Mouse (Mus musculus) erythroblast, embryonic 14.5 days (primary cell): Measurements from ENCODE around the gene Flnb. TPM values are rescaled to one million over a fixed set of nuclear protein-coding genes. Genes with fewer than 3 reads are reported as not detected.

Experiments
- H3K27me3 ChIP-seq: 2 replicates; pipeline ENCODE4 v1.6.1; 2012; ENCODE audit warnings: inconsistent platforms; ENCODE audit not compliant: control insufficient read depth
- H3K36me3 ChIP-seq: 2 replicates; pipeline ENCODE4 v1.6.1; 2012; ENCODE audit warnings: mild to moderate bottlenecking, inconsistent platforms; ENCODE audit not compliant: control insufficient read depth
- H3K4me1 ChIP-seq: 2 replicates; pipeline ENCODE4 v1.6.1; 2012; ENCODE audit warnings: inconsistent platforms; ENCODE audit not compliant: control insufficient read depth
- H3K4me3 ChIP-seq: replicated peaks from 2 replicates; pipeline ENCODE3; 2012; ENCODE audit warnings: moderate library complexity, mild to moderate bottlenecking, inconsistent platforms
- H3K9me3 ChIP-seq: 2 replicates; pipeline ENCODE4 v1.6.1; 2012; ENCODE audit warnings: low read length, inconsistent platforms, mixed read lengths; ENCODE audit not compliant: control insufficient read depth
- GATA1 ChIP-seq: IDR thresholded peaks from 2 replicates; pipeline ENCODE4 v1.6.1; 2012; ENCODE audit warnings: low read length, inconsistent platforms, mixed read lengths
- TAL1 ChIP-seq: IDR thresholded peaks from 3 replicates; pipeline ENCODE4 v1.6.1; 2012; ENCODE audit warnings: low read length, inconsistent platforms, mixed read lengths
- polyA plus RNA-seq: library from polyadenylated mRNA; stranded (reverse); fragments of >175 nt; gene quantifications from 2 replicates; pipeline ENCODE4 v1.2.3, GENCODE M21; 2012

Gene Flnb
- polyA plus RNA-seq, 1 experiment, result 0.02 TPM

DNA sequence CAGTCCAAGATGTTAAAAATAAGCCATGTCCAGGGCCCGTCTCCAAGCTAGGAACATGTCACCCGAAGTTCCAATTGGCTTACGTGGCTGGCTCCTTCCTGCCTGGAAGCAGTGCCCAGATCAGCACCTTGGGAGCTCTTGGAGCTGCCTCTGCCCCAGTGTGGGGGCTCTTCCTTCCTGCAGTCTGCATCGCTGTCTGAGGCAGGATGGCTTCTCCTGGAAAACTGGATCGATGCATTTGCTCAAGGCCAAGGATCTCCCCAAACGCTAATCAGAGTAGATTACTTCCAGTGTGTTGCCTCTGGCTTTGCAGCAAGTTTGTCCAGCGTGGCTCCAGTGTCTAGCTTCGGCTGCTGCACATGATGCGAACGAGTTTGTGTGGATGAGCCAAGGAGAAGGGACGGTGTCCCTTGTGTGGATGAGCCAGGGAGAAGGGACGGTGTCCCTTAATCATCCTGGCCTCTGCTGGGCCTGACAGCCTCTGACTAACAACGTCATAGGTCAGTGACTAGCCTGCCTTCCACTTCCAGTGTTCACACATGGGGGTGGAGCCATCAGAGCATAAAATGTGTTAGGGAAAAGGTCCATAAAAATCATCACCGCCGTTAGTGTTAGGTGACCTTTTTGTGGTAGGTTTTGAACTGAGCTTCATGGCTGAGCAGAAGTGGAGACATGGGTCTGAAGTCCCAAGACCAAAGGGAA, 25.0 kb downstream of the Flnb start:
- no peaks in the 10 kb centered on the region for H3K27me3 ChIP-seq
- TF ChIP-seq TAL1 (no peak), GATA1 (no peak)
- H3K4me3 ChIP-seq, result no peak overlapping the region
- no peaks in the 10 kb centered on the region for H3K9me3 ChIP-seq
- no peaks in the 10 kb centered on the region for H3K4me1 ChIP-seq
- no peaks in the 10 kb centered on the region; the same call in 1 of the 2 replicates for H3K36me3 ChIP-seq

DNA sequence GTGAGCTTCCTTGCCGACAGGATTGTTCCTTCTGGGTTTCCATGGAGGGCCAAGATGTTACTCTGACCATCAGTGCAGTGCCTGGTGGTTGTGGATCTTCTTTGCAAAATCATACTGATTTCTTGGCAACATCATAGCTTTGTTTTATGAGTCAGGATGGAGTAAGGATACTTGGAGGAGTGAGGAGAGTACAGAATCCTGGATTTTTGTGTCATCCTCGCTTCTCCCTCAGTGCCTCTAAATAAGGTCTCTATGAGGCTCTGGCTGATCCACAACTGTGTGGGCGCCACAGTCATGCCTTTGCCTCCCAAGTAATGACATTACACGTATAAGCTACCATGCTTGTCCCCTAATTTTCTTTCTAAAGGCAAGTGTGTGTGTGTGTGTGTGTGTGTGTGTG, 28.9 kb downstream of the Flnb start:
- H3K27me3 ChIP-seq, result no peaks in the 10 kb centered on the region
- H3K9me3 ChIP-seq, result no peaks in the 10 kb centered on the region
- no peaks in the 10 kb centered on the region; the same call in 1 of the 2 replicates for H3K36me3 ChIP-seq
- no peak overlapping the region for H3K4me3 ChIP-seq
- no peaks in the 10 kb centered on the region for H3K4me1 ChIP-seq
- no peak for TF ChIP-seq GATA1
- no peak for TF ChIP-seq TAL1

DNA sequence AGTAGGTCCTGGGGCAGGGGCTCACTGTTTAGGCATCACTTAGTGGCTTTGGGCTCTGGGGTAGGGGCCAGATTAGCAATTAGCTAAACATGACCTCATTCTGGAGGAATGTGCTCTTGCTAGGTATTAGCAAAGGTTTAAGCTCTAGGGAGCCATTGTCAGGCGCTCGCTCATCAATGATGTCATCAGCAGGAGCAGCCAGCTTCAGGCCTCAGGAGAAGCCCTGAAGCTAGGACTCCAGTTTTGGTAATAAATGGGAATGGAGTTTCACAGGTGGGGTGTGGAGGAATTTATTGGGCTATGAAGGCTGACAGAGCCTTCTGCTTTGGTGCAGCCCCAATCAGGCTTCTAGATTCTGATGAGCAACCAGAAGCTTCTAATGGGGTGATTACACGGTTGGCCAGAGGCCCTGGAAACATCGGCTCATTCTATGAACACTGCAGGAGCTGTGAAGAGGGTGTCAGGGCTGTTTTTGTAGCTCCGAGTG, 30.0 kb downstream of the Flnb start:
- Histone ChIP-seq H3K36me3 (no peaks in the 10 kb centered on the region; the same call in 1 of the 2 replicates), H3K9me3 (no peaks in the 10 kb centered on the region), H3K4me1 (no peaks in the 10 kb centered on the region), H3K27me3 (no peaks in the 10 kb centered on the region), H3K4me3 (no peak overlapping the region)
- TF ChIP-seq GATA1, result no peak
- no peak for TF ChIP-seq TAL1

DNA sequence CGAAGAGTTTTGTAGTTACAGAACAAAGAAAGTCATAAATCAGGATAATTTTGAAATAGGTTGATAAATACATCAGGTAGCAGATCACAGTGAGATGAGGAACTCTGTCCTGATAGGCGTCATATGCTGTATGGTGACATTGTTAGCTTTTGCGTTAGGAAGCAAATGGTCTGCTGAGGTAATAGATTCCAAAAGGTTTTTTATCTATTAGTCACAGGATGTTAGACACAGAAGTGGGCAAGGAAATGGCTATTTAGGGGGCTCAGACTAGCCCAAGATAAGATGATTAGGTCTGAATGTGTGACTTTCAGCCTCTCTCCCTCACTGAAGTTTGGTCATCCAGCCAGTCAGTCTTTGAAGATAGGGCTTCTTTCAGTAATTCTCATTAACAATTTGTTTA, 33.2 kb downstream of the Flnb start:
- TF ChIP-seq TAL1 (no peak), GATA1 (no peak)
- Histone ChIP-seq H3K4me3 (no peak overlapping the region), H3K4me1 (no peaks in the 10 kb centered on the region), H3K9me3 (no peaks in the 10 kb centered on the region), H3K27me3 (no peaks in the 10 kb centered on the region), H3K36me3 (no peaks in the 10 kb centered on the region)

DNA sequence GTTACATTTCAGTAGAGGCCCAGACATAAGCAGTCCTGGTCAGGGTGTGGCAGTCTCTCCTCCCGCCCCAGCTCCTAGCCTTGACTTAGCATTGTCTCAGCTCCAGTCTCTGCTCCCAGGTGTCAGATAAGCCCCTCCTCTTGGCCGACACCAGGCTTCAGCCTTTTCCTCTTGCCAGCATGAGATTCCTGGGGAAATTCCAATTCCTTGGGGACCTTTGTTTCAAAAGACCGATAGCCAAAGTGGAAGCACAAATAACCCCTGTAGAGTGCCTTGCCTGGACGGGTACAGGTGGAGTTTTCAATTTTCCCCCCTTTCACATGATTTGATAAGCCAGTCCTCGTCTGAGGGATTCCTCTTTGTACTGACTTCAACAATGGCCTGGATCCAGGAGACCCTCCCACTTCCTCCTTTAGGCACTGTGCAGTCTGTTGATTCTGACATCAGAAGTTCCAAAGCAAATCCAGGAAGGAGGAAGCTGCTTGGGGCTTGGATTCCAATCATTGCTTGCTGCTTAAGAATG, 33.8 kb downstream of the Flnb start:
- Histone ChIP-seq H3K4me3 (no peak overlapping the region), H3K4me1 (no peaks in the 10 kb centered on the region), H3K9me3 (no peaks in the 10 kb centered on the region), H3K27me3 (no peaks in the 10 kb centered on the region), H3K36me3 (no peaks in the 10 kb centered on the region)
- TF ChIP-seq GATA1 (no peak), TAL1 (no peak)

DNA sequence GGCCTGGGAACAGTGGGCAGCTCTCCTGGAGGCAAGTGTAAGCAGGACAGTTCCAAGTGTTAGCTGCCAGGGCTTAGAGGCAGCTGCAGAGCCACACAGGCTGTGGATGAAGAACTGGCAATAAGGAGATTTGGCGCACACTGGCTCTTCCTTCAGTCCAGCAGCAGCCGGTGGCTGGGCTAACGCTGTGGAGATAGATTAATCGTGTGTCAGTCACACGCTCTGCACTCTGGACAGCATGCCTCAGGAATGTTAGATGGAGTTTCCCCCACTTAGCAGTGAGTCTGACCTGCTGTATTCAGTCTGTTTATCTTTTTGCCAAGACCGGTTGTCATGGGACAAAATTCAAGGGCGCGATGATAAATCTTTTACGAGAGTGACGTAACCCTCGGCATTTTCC, 35.9 kb downstream of the Flnb start:
- Histone ChIP-seq H3K4me1 (no peaks in the 10 kb centered on the region), H3K4me3 (no peak overlapping the region), H3K36me3 (no peaks in the 10 kb centered on the region), H3K9me3 (no peaks in the 10 kb centered on the region), H3K27me3 (no peaks in the 10 kb centered on the region)
- TF ChIP-seq TAL1 (no peak), GATA1 (no peak)

DNA sequence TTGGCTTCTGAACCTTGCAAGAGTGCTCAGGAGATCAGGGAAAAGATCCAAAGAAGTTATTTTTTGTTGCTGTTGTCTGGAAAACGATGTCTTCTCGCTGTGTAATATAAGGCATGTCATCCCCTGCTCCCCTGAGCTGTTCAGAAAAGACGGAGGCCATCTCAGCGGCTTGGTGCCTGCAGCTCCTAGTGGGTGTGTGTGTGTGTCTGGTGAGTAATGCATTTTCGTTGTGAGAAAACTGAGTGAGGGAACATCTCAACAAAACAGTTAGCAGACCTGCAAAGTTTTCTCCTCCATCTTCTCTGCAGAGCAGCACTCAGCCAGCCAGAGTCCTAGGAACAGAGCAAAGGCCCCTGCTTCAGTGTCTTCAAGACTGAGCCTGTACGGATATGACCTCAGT, 36.6 kb downstream of the Flnb start:
- TF ChIP-seq TAL1 (no peak), GATA1 (no peak)
- no peaks in the 10 kb centered on the region for H3K36me3 ChIP-seq
- no peaks in the 10 kb centered on the region for H3K4me1 ChIP-seq
- no peaks in the 10 kb centered on the region for H3K27me3 ChIP-seq
- no peak overlapping the region for H3K4me3 ChIP-seq
- H3K9me3 ChIP-seq, result no peaks in the 10 kb centered on the region

DNA sequence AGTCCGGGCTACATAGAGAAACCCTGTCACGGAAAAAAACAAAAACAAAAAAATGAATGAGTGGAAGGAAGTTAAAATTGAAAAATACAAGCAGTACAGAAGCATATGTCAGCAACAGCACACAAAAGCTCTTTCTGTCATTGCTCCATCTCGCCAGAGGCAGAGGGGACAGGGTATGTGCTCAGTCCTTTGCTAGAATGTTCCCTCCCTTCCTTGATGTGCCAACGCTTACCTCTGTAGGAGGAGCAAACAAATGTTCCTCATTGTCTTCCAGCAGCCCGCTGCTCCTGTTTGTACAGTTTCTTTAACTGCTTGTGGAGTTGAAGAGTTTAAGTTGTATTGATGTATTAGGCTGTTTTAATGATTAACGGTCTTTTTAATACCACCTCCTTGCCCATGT, 37.3 kb downstream of the Flnb start:
- H3K4me1 ChIP-seq, result no peaks in the 10 kb centered on the region
- H3K4me3 ChIP-seq, result no peak overlapping the region
- no peaks in the 10 kb centered on the region for H3K9me3 ChIP-seq
- no peaks in the 10 kb centered on the region for H3K36me3 ChIP-seq
- TF ChIP-seq GATA1 (no peak), TAL1 (no peak)
- no peaks in the 10 kb centered on the region for H3K27me3 ChIP-seq

DNA sequence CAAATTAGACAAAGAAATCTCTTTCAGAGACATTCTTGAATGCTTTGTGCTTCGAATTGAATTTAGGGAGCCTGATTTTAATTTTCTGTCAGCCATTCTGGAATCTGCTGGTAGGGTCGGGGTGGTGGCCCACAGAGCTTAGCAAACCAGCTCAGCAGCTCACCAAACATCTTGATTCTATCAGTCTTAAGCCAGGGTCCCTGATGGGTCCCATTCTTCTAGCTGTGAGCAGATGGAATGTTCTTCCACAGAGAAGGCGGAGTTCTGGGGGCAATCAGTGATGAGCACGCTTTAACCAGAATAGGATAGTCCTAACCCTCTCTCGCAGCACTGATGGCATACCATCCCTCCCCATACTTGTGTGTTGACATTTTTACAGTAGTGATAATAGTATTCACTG, 37.7 kb downstream of the Flnb start:
- Histone ChIP-seq H3K9me3 (no peaks in the 10 kb centered on the region), H3K4me3 (no peak overlapping the region), H3K27me3 (no peaks in the 10 kb centered on the region), H3K36me3 (no peaks in the 10 kb centered on the region), H3K4me1 (no peaks in the 10 kb centered on the region)
- no peak for TF ChIP-seq GATA1
- TF ChIP-seq TAL1, result no peak
